Comparison of ENCODE assay signal across 9 mouse cellular contexts in genomic region chr1:153740145-153740544, GRCm38 (mm10). TPM values are rescaled to one million over a fixed set of nuclear protein-coding genes. Genes with fewer than 3 reads are reported as not detected.
DNase-seq lines count a peak whose midpoint lies in the region; ATAC-seq and TF ChIP-seq lines count a peak whose summit lies in the region.
"Had no signal": no experiment of that assay in that cellular context is flagged by ENCODE, and none has a peak within 500 bp of the region (broad histone marks: within the 10 kb centered on the region; RNA-seq: fewer than 3 reads in every experiment).

Gene Rgs16, plus strand, starts transcription at chr1:153740349.

- H3K9me3 ChIP-seq in embryonic facial prominence, embryonic 14.5 days (ENCODE audit: control insufficient read depth, low read length), result no peaks in the 10 kb centered on the region
- H3K9me3 ChIP-seq in heart, embryonic 14.5 days (ENCODE audit: control insufficient read depth, low read length), result no peaks in the 10 kb centered on the region
- H3K9me3 ChIP-seq in kidney, embryonic 16.5 days (ENCODE audit: low read length), result no peaks in the 10 kb centered on the region
- H3K9me3 ChIP-seq in liver, embryonic 15.5 days (replicated peaks), result no peaks in the 10 kb centered on the region
- no peaks in the 10 kb centered on the region for H3K9me3 ChIP-seq in neural tube, embryonic 11.5 days (ENCODE audit: control insufficient read depth, low read length)

- peak within 1 kb of the TSS; percentile 51 for H3K9ac ChIP-seq in embryonic facial prominence, embryonic 14.5 days (ENCODE audit: low read depth, low read length)
- peak within 1 kb of the TSS; percentile 62 for H3K9ac ChIP-seq in heart, embryonic 14.5 days (ENCODE audit: low read length)
- H3K9ac ChIP-seq in kidney, embryonic 16.5 days (replicated peaks; ENCODE audit: low read length), result peak within 1 kb of the TSS; percentile 42
- H3K9ac ChIP-seq in liver, embryonic 15.5 days, result no peak within 1 kb of the TSS
- peak within 1 kb of the TSS; percentile 62 for H3K9ac ChIP-seq in neural tube, embryonic 11.5 days (ENCODE audit: low read length)

- peaks cover 9% of the 10 kb centered on the region for H3K4me1 ChIP-seq in embryonic facial prominence, embryonic 14.5 days (ENCODE audit: control insufficient read depth, insufficient read depth, low read length)
- H3K4me1 ChIP-seq in heart, embryonic 14.5 days (ENCODE audit: control insufficient read depth in 2 of 2, insufficient read depth in 2 of 2, low read length in 2 of 2), result peaks cover 5 to 12% of the 10 kb centered on the region in 2 experiments; a peak in 2 of 4 replicates
- H3K4me1 ChIP-seq in kidney, embryonic 16.5 days (ENCODE audit: insufficient read depth, low read length), result peaks cover 14% of the 10 kb centered on the region
- 0 out of 2 replicates have a peak, but pooled peaks cover 4% of the 10 kb centered on the region for H3K4me1 ChIP-seq in liver, embryonic 15.5 days (replicated peaks)
- H3K4me1 ChIP-seq in neural tube, embryonic 11.5 days (ENCODE audit: control insufficient read depth, insufficient read depth, low read length), result peaks cover 23% of the 10 kb centered on the region
- H3K4me1 ChIP-seq in testis, adult 2 months (ENCODE audit: control insufficient read depth, insufficient read depth, low read length), result peaks cover 21% of the 10 kb centered on the region

- peak within 1 kb of the TSS; percentile 72 for H3K4me2 ChIP-seq in embryonic facial prominence, embryonic 14.5 days (ENCODE audit: low read depth, low read length)
- peak within 1 kb of the TSS; percentile 75 for H3K4me2 ChIP-seq in heart, embryonic 14.5 days (ENCODE audit: low read length)
- H3K4me2 ChIP-seq in kidney, embryonic 16.5 days (replicated peaks; ENCODE audit: low read depth, low read length), result peak within 1 kb of the TSS; percentile 78
- H3K4me2 ChIP-seq in liver, embryonic 15.5 days, result peak within 1 kb of the TSS; percentile 54
- H3K4me2 ChIP-seq in neural tube, embryonic 11.5 days (ENCODE audit: low read depth), result peak within 1 kb of the TSS; percentile 76

- peak; percentile 66 to 74 for DNase-seq in spleen, adult 18-20 months
- no peak for DNase-seq in spleen, adult 12 weeks (ENCODE audit: low spot score)
- peak; percentile 93 for DNase-seq in embryonic facial prominence, embryonic 14.5 days (ENCODE audit: low spot score)
- DNase-seq in neural tube, embryonic 11.5 days (ENCODE audit: low spot score), result peak; percentile 88

- peak; percentile 76 for ATAC-seq in embryonic facial prominence, embryonic 14.5 days (ENCODE audit: low read depth)
- ATAC-seq in heart, embryonic 14.5 days (ENCODE audit: insufficient number of reproducible peaks, insufficient read depth, low FRiP score, low read depth), result peak; percentile 76
- ATAC-seq in kidney, embryonic 16.5 days (ENCODE audit: low FRiP score, low TSS enrichment), result peak; percentile 76
- ATAC-seq in liver, embryonic 15.5 days (ENCODE audit: insufficient read depth), result peak; percentile 54; the same call in 1 of the 2 replicates
- ATAC-seq in neural tube, embryonic 11.5 days (ENCODE audit: insufficient read depth, low FRiP score, low TSS enrichment), result peak; percentile 76

- no peak for TF ChIP-seq CTCF in testis, adult 2 months (IDR thresholded peaks at IDR 0.05; ENCODE audit: control insufficient read depth, insufficient read depth, insufficient replicate concordance, low read depth, low read length)

- peaks cover 5% of the 10 kb centered on the region; the same call in 1 of the 2 replicates for H3K36me3 ChIP-seq in embryonic facial prominence, embryonic 14.5 days (ENCODE audit: control insufficient read depth, insufficient read depth, low read length)
- peaks cover 7% of the 10 kb centered on the region for H3K36me3 ChIP-seq in heart, embryonic 14.5 days (ENCODE audit: control insufficient read depth, insufficient read depth, low read length)
- 0 out of 2 replicates have a peak, but pooled peaks cover 2% of the 10 kb centered on the region for H3K36me3 ChIP-seq in kidney, embryonic 16.5 days (ENCODE audit: insufficient read depth, low read length)
- no peaks in the 10 kb centered on the region for H3K36me3 ChIP-seq in liver, embryonic 15.5 days (replicated peaks)
- no peaks in the 10 kb centered on the region for H3K36me3 ChIP-seq in neural tube, embryonic 11.5 days (ENCODE audit: control insufficient read depth, insufficient read depth, low read length)
- H3K36me3 ChIP-seq in testis, adult 2 months (ENCODE audit: control insufficient read depth, insufficient read depth, low read length), result no peaks in the 10 kb centered on the region

- no peak for TF ChIP-seq POLR2A in testis, adult 2 months (IDR thresholded peaks at IDR 0.05; ENCODE audit: control insufficient read depth, low read depth, low read length)

- peaks cover 6% of the 10 kb centered on the region; the same call in 1 of the 2 replicates for H3K27me3 ChIP-seq in embryonic facial prominence, embryonic 14.5 days (replicated peaks; ENCODE audit: control insufficient read depth, insufficient read depth, low read length)
- peaks cover 26% of the 10 kb centered on the region for H3K27me3 ChIP-seq in heart, embryonic 14.5 days (ENCODE audit: control insufficient read depth, insufficient read depth, low read length)
- peaks cover 32% of the 10 kb centered on the region for H3K27me3 ChIP-seq in kidney, embryonic 16.5 days (ENCODE audit: insufficient read depth, low read length)
- H3K27me3 ChIP-seq in liver, embryonic 15.5 days, result peaks cover 53% of the 10 kb centered on the region
- H3K27me3 ChIP-seq in neural tube, embryonic 11.5 days (ENCODE audit: control insufficient read depth, insufficient read depth, low read length), result peaks cover 3% of the 10 kb centered on the region
- H3K27me3 ChIP-seq in testis, adult 2 months (ENCODE audit: control insufficient read depth, insufficient read depth, low read length), result no peaks in the 10 kb centered on the region

- H3K4me3 ChIP-seq in embryonic facial prominence, embryonic 14.5 days (ENCODE audit: low read depth, low read length), result peak within 1 kb of the TSS; percentile 44
- peak within 1 kb of the TSS; percentile 45 to 56 for H3K4me3 ChIP-seq in heart, embryonic 14.5 days (ENCODE audit: control insufficient read depth in 1 of 2, insufficient read depth in 1 of 2, low read depth in 1 of 2, low read length in 2 of 2)
- H3K4me3 ChIP-seq in kidney, embryonic 16.5 days (ENCODE audit: low read length), result peak within 1 kb of the TSS; percentile 47
- H3K4me3 ChIP-seq in liver, embryonic 15.5 days (replicated peaks), result peak within 1 kb of the TSS; percentile 35
- H3K4me3 ChIP-seq in neural tube, embryonic 11.5 days (ENCODE audit: low read depth, low read length), result peak within 1 kb of the TSS; percentile 40
- peak within 1 kb of the TSS; percentile 4 for H3K4me3 ChIP-seq in testis, adult 2 months (ENCODE audit: control insufficient read depth, low read depth, low read length)

- no peak within 1 kb of the TSS for H3K27ac ChIP-seq in embryonic facial prominence, embryonic 14.5 days (replicated peaks; ENCODE audit: low read depth, low read length)
- no peak within 1 kb of the TSS for H3K27ac ChIP-seq in heart, embryonic 14.5 days (replicated peaks in 1 of 2; ENCODE audit: control insufficient read depth in 1 of 2, insufficient read depth in 1 of 2, low read depth in 2 of 2, low read length in 2 of 2)
- no peak within 1 kb of the TSS for H3K27ac ChIP-seq in kidney, embryonic 16.5 days (ENCODE audit: low read length)
- H3K27ac ChIP-seq in liver, embryonic 15.5 days (replicated peaks), result no peak within 1 kb of the TSS
- no peak within 1 kb of the TSS for H3K27ac ChIP-seq in neural tube, embryonic 11.5 days (ENCODE audit: low read depth, low read length)
- H3K27ac ChIP-seq in testis, adult 2 months (ENCODE audit: control insufficient read depth, insufficient read depth, low read depth, low read length), result no peak within 1 kb of the TSS
- H3K27ac ChIP-seq: macrophage had no signal

- WGBS in embryonic facial prominence, embryonic 14.5 days, result under 1% methylated on average over 28 of the region's 28 CpGs
- under 1% methylated on average over 28 of the region's 28 CpGs for WGBS in heart, embryonic 14.5 days
- WGBS in kidney, embryonic 16.5 days, result 0% methylated on average over 28 of the region's 28 CpGs
- WGBS in liver, embryonic 15.5 days (ENCODE audit: insufficient replicate concordance), result 2% methylated on average over 28 of the region's 28 CpGs
- WGBS in neural tube, embryonic 11.5 days, result under 1% methylated on average over 27 of the region's 28 CpGs

RNA-seq across cellular contexts. Expression of gene Rgs16, which starts in this region (rescaled TPM):
- 7.6 and 9.3 TPM in 2 replicates for polyA plus RNA-seq in embryonic facial prominence, embryonic 14.5 days (2014; fragmentation: Nextera tagmentation; extraction: Ambion mirVana)
- 1.8 and 2.2 TPM in 2 replicates for polyA plus RNA-seq in heart, embryonic 14.5 days (2014; fragmentation: Nextera tagmentation; extraction: Ambion mirVana)
- polyA plus RNA-seq in kidney, embryonic 16.5 days (2015; fragmentation: Nextera tagmentation; extraction: Ambion mirVana), result 4.5 and 5.0 TPM in 2 replicates
- polyA plus RNA-seq in liver, embryonic 15.5 days (2015; fragmentation: Nextera tagmentation; extraction: Ambion mirVana), result 1.1 and 2.6 TPM in 2 replicates
- 13.0 and 14.1 TPM in 2 replicates for polyA plus RNA-seq in neural tube, embryonic 11.5 days (2014; fragmentation: Nextera tagmentation; extraction: Ambion mirVana)
- 0.89 and 1.1 TPM in 2 replicates for polyA plus RNA-seq in testis, adult 2 months (2012; rRNA removed)
